Mouse (Mus musculus) right cerebral cortex, postnatal 25 days (tissue): Measurements from ENCODE around the gene Tgfb2.

Experiments used
- DNase-seq: peaks from one replicate; pipeline ENCODE4 v3.0.0; 2022

Gene Tgfb2

DNA sequence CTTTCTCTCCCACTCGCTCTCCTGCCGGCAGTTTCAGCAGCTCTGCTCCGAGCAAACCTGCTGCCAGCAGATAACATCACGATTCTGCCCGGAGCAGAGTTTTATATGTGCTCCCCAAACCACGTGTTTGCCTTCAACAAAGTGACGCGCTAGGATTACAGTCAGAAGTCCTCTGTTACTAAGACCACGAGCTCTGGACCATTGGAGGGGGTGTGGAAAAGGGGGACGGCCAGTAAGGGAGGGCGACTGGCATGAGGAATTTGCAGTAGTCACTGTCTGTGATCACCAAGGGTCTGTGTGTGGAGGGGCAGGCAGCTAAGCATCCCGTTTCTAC, at the start of gene Tgfb2:
Gene Tgfb2 (minus strand): TSS at position 75 of the 334 bp plus-strand sequence.
- peak; percentile 32 for DNase-seq

DNA sequence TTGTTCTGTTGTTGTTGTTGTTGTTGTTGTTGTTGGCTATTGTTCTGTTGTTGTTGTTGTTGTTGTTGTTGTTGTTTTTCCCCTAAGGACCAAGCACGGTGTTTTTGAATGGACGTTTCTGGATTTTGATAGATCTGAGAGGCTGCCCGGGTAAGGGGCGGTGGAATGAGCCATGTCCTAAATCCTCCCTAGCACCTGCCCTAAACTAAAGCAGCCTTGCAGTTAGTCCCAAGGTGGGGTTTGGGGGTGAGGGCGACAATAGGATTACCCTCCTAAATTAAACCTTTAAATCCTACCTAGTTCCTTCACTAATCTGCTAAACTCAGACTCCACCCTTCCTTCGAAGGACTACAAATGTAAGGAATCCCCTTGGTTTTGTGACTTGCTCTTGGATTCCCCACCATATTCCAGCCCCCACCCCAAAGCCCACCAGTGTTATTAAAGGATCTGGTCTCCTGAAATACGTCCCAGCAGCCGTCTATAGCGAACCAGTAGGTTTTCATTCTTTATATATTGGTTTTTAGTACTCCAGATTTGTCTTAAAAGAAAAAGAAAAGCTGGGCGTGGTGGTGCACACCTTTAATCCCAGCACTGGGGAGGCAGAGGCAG, 44.0 kb upstream of the Tgfb2 start:
- no peak for DNase-seq

DNA sequence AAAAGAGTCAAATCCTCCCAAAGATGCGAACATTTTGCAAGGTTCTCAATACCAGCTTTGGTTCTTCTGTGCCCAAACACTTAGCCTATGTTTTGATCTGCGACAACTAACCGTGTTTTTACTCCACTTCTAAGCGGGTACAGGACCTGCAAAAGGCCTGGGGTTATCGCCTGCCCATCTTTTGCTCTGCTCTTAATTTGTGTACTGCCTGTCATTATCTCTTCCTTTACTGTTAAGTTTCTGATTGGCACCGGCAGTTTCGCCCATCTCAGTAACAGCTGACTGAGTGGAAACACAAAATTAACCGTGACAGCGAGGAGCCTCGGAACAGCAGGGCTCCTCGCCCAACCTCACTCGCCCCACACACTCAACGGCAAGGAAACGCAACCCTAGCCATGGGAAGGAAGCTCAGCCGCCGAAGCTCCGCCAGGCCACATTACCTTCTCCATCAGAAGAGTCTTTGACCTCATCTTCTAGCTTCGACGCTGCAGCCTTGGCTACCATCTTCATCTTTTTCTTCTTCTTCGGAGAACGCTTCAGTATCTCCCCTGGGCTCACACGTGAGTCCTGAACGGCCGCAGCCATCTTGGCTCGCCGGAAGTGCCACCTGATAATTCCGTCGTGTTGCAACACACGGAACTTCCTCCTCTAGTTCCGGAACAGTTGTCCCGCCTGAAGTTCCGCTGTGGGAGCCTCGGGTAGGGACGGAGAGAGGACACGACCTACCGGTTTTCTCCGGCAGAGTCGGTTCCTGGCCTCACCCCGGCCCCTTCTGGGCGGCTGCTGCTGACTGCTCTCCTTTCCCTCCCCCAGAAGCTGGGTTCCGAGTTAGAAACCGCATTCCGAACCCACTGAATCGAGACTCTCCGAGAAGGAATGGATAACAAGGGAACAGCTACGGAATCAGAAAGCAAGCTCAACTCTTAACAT, 43.2 kb upstream of the Tgfb2 start, which contains the start of gene Rrp15:
Gene Rrp15 (minus strand): TSS at position 635 of the 930 bp plus-strand sequence.
- DNase-seq = peak; percentile 83

DNA sequence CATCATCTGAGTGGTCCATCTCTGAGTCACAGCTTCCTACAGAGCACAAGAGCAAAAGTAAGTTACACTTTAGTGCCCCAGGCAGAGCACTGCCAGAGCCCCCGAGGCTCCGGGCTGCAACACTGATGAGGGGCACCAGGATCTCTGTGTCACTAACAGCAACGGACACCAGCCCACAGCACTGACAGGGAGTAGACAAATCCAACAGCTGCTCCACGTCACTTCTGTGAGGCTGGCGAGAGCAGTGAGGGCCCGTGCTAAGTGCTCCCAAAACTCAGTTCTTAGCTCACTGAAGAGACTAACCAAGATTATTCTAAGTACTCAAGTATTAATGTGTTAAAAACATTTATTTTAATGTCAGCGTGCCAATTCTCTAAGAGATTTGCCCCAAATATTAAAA, 34.0 kb upstream of the Tgfb2 start:
- no peak for DNase-seq

DNA sequence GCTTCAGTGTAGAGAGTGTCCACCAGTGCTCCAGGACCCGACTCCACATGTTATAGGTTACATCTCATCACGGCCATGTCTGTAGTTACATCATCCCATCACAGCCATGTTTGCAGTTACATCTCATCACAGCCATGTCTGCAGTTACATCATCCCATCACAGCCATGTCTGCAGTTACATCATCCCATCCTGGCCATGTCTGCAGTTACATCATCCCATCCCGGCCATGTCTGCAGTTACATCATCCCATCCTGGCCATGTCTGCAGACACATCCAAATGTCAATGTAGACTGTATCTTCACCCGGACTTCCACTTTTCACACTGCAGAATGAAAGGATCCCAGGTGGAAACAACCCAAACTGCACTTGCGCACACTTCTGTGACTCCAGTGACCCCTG, 29.7 kb upstream of the Tgfb2 start:
- no peak for DNase-seq

DNA sequence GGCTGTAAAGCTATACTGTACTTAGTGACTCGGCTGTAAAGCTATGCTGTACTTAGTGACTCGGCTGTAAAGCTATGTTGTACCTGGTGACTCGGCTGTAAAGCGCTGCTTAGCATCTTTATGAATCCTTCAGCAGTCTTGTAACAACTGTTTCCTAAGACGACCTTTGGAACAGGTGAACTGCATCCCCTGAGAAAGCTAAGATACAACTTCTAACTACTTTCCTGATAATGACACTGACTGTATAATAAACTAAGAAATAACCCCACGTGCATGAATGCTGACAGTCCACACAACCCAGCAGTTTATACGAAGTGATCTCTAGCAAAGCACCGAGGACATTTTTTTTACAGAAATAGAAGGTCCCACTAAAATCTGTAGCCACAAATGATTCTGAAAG, 27.3 kb upstream of the Tgfb2 start:
- no peak for DNase-seq

DNA sequence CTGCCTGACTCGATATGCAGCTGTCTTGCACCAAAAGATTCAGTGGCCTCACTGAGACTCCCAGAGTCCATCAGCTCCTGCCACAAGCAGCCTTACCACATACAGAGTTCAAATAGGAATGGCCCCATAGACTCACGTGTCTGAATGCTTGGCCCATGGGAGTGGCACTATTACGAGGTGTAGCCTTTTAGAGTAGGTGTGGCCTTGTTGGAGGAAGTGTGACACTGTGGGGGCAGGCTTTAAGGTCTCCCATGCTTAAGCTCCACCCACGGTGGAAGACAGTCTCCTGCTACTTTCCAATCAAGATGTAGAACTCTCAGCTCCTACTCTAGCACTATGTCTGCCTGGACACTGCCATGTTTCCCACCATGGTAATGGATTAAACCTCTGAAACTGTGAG, 23.0 kb upstream of the Tgfb2 start:
- DNase-seq = no peak

DNA sequence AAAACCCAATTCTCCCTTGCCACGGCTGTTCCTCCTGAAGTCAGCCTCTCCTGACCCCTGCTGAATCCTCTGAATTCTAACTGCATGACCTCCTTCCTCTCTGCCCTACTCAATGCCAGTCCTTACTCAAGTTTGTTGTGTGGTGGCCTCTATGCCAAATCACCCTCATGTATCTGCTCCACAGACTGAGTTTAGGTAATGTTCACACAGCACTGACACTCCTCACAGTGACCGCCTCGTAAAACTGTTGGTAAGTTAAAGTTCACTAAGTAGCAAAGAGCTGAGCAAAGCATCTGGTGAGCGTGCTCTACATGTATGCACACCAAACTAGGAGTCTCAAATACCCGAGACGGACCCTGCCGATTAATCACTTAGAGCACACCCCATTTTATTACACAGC, 20.3 kb upstream of the Tgfb2 start:
- DNase-seq = no peak

DNA sequence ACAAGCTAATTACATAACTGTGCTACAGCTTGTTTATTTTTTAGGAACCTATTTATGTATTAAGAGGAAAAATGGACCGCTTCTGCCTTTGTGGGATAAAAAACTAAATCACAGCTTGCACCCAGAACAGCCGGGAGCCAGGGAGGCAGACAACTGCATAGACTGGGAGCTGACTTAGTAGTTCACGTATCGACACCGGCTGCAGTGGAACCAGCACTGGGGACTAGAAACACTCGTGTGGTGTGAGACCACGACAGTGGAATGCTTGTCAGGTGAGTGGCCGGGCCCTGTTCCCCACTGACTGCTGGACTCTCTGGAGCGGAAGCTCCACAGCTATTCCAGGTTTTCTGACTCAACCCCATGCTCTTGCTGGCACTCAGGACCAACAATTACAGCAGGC, 16.5 kb upstream of the Tgfb2 start:
- DNase-seq = no peak

DNA sequence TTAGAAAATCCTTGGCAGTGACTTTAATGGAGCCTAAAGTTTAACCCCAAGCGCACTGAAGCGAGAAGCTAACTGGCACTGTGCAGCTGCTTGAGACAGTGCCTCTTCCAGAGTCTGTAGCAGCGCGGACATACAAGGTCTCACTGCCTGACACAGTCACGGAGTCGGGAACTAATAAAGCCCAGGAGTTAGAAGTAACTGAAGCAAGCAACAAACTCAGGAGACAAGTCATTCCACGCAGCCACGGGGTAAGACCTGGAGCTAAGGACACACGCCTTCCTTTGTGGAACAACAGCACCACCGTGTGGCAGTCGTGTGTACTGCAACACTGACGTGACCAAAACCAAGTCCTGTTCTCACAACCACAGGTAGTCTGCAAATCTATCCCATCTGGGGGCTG, 16.1 kb upstream of the Tgfb2 start:
- DNase-seq = peak; percentile 74

DNA sequence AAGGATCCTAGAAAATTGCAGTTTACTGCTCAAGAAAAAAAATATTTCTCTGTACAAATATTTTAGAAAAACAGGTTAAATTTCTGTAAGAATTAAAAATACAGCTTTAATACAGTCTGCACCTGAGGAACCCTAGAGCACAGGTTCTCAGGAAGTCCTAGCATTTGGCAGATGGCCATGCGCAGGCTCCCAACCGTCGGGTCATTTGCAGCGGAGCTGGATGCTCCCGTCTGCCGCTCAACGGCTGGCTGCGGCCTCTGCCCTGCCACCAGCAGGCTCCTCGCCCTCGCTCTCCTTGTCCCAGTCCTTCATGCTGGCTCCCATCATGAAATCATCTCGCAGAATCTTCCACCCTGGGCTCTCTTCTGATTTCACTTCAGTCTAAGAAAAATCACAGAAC, 15.4 kb upstream of the Tgfb2 start:
- DNase-seq = no peak

DNA sequence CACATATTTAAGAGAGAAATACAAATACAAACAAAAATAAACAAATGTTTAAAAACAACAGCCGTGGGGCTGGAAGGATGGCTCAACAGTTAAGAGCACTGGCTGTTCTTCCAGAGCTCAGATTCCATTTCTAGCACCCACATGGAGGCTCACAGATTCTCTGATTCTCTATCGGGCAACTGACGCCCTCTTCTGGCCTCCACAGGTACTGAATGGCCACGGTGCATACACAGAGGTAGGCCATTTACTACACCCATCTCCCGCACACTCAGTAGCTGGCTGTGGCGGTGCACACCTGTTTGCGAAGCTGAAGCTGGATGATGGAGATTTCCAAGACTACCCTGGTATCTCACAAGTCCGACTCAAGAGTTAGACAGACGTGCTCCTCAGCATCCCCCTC, 13.9 kb upstream of the Tgfb2 start:
- no peak for DNase-seq

DNA sequence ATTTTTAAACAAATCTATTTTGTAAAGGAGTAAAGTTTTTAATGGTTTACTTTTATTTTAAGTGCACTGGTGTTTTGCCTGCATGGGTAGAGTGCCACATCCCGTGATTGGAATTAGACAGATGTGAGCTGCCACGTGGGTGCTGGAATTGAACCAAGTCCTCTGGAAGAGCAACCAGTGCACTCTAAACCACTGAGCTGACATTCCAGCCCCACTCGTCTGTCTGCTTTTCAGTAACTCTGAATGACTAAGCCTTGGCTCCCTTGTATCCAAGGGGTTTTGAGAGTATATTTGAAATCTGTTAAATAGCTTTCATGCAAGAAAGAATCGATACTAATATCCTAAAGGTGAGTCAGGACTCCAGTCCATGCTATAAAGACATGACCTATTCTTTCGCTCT, 13.1 kb upstream of the Tgfb2 start:
- no peak for DNase-seq

DNA sequence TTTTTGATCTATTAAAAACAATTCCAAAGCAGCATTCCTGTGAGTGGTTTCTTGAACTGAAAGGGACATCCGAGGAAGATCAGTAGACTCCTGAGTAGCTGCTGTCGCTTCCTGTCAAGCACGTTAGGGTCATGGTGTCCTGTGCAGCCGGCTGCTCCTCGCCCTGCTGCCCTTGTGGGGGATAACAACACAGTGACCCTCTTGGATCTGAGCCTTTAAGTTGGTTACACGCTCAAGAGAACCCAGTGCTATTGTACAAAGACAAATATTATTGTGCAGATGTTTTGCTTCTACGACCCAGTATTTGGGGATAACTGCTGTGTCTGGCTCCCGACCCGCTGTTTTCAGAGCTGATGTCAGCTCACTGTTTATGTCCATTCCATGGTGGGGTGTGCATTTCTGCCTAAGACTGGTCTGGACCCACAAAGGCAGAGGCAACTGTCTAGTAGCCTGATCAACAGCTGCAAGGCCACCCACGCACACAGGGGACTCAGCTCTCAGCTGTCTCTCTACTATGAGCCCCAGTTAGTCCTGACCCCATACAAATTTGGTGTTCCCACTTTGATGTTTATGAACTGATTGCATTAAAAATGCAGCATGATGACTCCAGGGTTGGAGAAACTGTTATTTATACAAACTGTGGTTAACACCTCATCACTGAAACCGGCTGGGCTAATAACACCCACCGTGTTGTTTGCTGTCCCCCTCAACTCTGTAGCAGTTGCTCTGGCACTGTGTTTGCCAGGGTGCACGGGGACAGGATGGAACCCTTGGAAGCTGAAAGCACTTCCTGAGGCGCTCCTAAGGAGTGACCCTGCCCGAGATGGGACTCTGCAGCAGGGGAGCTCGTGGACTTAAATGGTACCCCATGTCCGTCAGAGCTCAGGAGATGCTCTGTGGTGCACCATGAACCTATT, 9.4 kb upstream of the Tgfb2 start:
- no peak for DNase-seq

DNA sequence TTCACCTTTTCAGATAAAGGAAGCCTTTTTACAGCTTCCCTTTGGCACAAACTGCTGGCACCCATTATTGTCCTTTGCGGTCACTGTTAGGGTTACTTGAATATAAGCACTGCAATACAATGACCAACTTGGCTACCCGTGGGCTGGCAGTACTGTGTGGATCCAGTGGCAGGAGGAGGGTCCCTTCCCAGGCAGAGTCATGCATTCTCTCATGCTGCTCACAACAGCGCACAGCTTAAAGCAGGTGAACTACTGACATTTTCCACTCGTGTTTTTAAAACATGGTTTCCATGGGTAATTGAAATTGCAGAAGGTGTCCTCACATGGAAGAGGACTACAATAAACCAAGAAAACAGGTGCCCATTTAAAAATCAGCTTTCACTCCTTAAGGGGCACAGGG, 8.4 kb upstream of the Tgfb2 start:
- no peak for DNase-seq

DNA sequence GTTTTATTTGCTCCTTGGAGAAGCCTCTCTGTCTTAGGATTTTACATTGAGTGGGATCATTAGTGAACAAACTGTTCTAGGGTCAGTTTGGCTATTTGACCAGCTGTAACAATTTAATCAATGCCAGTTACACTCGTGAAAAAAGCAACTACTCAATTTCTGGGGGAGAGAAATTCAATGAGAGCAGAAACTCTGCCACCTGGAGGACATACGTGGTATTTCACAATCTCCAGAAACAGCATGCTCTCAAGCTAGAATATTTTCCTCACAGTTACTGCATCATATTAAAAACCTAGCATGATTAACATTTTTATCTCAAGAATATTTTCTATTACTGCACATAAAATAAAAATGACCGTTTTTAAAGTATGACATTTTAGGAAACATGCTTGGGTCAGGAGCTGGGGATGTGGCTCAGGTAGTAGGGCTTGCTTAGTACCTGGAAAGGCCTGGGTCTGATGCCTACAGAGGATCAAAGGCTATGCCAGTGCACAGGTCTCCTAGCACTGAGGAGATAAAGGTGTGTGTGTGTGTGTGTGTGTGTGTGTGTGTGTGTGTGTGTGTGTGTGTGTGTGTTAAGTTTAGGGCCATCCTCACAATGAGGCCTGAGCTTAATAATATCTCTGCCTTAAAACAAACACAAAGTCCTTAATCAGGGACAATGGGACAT, 7.1 kb upstream of the Tgfb2 start:
- no peak for DNase-seq

DNA sequence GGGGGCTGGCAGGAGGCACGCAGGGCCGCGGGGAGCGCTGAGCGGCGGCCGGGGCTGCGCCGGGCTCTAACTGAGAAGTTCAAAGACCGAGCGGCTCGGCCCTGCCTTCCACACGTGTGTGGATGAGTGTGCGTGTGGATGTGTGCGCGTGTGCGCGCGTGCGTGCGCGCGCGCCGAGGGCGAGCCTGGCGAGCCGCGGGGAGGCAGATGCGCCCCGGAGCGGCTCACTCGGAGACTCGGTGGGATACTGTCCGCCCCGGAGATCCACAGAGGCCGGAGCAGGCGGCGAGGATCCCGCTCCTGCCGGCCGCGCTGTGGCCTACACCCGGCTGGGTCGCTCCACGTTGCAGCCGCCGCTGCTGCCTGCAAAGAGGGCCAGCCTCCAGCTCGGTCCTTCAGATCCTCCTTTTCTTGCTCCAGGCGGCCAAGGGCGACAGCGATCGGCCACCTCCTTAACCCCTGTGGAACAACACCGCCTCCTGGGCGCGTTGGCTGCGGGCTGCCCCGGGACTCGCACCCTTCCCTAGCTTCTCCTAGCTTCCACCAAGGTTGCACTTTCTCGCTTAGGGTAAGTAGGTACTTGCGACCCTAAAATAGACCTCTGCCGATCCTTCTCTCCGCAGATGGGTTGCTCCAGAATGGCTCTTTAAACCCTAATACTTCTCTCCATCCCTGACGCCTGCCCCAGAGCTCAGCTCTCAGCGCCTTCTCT, 430 bp downstream of the Tgfb2 start:
- peak; percentile 54 for DNase-seq

DNA sequence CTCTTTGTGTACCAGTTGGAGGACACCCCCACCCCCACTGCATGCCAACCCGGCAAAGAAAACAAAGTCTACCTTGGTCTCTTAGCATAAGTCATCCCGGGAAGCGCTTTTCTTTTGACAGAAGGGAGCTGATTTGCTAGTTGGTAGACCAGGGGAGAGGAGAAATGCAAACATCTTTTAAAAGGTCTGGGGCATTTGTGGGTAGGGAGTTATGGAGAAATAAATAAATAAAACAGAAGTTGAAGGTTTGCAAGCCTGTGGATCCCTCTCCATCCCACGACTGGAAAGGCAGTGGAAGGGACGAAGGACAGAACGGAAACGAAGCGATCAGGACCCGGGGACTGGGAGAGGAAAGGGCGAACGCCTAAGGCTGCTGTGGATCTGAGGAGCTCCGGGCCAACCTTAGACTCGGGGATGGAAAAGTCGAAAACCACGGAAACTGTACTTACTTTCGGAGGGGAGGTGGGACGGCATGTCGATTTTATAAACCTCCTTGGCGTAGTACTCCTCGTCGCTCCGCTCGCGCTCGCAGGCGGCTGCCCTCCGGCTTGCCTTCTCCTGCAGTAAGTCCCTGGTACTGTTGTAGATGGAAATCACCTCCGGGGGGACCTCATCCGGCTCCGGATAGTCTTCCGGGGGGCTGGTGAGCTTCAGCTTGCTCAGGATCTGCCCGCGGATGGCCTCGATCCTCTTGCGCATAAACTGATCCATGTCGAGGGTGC, 1.6 kb downstream of the Tgfb2 start:
- peak; percentile 38 for DNase-seq

DNA sequence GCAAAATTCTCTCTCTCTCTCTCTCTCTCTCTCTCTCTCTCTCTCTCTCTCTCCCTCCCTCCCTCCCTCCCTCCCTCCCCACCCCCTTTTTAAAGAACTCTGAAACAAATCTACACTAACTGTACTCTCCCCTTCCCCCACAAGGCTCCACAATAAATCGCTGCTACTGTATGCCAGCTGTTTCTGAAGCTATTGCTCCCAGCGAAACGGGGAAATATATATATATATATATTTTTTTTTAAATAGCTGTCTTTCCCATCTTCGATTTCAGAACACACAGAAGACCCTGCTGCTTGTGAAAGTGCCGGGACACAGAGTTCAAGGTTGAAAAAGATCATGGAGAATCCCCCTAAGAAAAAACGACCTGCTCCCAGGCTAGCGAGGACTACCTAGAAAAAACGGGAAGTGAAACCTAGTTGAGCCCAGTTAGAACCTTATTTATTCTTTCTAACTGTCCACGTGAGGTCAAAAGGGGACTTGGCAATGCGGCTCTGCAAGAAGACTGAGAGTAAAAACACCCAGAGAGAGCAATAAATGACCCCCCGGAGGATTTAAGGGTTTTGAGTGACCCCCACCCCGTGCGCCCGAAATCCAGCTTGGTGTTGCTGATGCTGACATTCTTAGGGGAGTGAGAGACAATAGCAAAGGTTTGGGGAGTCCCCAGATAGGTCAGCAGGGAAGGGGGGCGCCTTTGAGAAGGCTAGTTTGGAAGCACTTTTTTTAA, 2.4 kb downstream of the Tgfb2 start:
- no peak for DNase-seq

DNA sequence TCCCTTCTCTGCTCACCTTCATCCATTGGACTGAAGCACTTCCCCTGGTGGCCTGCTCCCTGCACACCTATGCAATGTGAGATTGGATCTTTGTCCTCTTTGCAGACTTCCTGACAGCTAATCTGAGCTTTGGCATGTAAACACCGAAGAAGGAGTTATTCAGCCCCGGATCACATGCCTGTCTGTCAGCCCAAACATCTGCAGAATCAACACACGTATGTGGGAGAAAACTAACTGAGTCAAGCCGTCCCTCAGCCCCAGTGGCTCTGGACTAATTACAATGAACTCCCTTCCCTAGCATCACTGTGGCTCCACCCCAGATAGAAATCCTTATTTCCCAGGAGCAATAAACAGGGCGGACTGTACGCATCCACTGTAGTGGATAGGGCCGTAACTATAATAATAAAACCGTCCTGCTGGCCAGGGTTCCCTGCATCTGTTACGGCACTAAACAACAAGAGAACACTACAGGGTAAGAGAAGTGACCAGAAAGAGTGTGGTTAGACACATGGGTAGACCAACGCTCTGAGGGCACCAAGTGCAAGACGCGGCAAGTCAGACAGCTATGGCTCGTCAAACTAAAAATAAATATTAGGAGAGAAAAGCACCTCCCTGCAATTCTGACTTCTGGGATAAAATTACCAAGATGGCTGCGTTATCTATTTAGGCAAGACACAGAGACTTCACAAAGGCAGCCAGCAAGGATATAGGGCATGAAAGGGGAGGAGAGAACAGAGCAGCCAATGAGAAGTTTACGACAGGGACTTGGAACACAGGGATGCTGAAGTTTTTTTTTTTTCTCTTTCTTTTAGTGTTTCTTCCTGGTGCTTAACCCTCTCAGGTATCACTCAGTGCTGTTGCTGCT, 3.2 kb downstream of the Tgfb2 start:
- no peak for DNase-seq
